Mouse (Mus musculus) thymus, postnatal 36 days (tissue): ENCODE results near the gene Hmgxb4.

ENCODE experiments used
- DNase-seq, 2 experiments: peaks; one replicate each; pipeline ENCODE4 v3.0.0; 2022; ENCODE audit warnings: mixed read lengths in 2 of 2

Hmgxb4 gene

GRCm38 (mm10) chr8:75018274-75018972 lies 25.3 kb downstream of the Hmgxb4 start:
- no peak for DNase-seq

- DNase-seq, result peak; percentile 18 to 23
Observed at GRCm38 (mm10) chr8:75023660-75024316, 30.6 kb downstream of the Hmgxb4 start.

DNA sequence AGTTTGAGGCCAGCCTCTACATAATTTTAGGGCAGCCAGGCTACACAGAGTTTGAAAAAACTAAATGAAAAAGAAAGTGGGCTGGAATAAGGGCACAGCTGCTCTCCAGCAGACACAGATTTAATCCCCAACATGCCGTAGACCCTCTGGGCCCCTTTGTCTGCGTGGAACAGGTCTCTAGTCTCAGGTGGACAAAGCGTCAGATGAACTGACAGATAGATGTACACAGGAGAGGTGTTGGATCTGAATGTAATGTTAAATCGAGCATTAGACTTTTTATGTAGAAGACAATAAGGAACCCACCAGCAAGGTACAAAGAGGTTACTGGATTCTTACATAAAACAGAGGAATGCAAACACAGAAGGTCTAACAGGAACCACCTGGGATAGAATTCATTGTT lies 32.7 kb downstream of the Hmgxb4 start:
- DNase-seq, result no peak

- DNase-seq, result no peak
Observed at GRCm38 (mm10) chr8:75030453-75031024, 37.4 kb downstream of the Hmgxb4 start.

DNA sequence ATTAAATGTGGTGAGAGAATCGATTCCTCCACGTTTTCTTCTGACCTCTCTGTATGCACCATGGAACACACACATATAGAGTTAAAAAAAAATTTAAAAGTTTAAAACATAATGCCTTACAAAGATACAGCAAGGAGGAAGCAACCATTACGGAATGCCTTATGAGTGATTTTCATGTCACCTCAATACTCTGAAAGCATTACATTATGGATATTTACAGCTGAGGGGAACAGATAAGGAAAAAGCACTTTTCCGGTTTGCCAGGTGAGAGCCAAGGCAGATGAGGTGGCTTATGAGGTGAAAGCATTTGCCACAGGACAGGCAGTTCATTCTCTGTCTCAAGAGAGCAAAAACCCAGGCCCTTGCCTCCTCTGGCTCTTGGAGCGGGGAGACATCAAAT lies 39.8 kb downstream of the Hmgxb4 start:
- no peak for DNase-seq

GRCm38 (mm10) chr8:75033511-75034243 lies 40.5 kb downstream of the Hmgxb4 start, which contains the start of gene Tom1:
Gene Tom1, plus strand, starts transcription at chr8:75033705.
- DNase-seq, result peak; percentile 95 to 98

DNA sequence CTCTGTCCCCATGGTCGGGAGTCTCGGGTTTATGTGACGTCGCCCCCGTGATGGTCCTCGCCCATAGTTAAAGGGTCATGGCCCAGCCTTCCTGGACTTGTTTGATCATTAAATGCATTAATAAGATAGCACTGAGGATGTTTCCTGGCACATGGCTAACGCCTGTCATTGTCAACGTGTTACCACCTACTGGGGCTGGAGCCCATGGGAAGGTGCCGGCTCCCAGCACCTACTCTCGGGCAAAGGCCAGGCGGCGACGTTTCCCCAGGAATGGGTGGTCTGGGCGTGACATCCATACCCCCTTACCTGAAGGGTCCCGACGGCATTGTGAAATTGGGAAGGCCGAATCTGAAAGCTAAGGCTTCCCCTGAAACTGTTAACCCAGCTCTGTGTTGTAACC lies 41.1 kb downstream of the Hmgxb4 start:
- no peak for DNase-seq

GRCm38 (mm10) chr8:75035640-75036039 lies 42.5 kb downstream of the Hmgxb4 start:
- DNase-seq, result no peak

- no peak for DNase-seq
Observed at GRCm38 (mm10) chr8:75038497-75038896, 45.3 kb downstream of the Hmgxb4 start.

DNA sequence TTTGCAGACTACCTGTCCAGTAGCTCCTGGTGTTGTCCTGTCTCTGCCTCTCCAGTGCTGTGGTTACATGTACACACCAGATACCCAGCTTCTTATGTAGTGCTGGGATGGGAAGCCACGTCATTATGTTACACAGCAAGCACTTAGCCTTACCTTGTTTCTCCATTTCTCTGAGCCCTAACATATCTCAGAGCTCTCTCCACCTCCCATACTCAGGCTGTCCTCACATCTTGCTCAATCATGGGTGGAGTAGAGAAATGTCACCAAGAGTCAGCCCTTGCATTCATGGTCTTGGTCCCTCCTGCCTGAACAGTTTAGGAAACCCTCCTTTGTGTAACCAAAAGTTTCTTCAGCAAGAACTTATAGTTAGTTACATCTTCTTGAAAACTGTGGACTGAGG lies 46.6 kb downstream of the Hmgxb4 start:
- no peak for DNase-seq

GRCm38 (mm10) chr8:75042171-75042570 lies 49.0 kb downstream of the Hmgxb4 start:
- DNase-seq, result no peak

DNA sequence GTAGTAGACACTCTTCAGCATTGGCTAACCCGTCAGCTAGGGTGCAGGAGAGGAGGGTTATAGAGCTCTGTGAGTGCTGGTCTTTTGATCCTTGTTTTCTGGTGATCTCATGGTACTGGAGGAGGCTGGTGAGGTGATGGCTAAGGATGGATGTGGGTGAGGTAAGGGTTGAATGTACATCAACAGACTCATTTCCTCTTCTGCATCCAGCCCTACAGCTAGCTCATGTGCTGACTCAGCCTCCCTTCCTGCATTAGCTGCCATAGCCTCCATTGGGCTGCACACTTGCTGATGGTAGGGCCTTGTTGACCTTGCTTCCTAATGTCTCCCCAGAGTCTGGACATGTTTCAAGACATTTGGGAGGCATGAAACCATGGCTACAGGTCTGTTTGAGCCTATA lies 49.8 kb downstream of the Hmgxb4 start:
- DNase-seq, result no peak

- DNase-seq, result no peak
Observed at GRCm38 (mm10) chr8:75046303-75046702, 53.1 kb downstream of the Hmgxb4 start.

- DNase-seq, result no peak
Observed at GRCm38 (mm10) chr8:75047784-75048183, 54.6 kb downstream of the Hmgxb4 start.

DNA sequence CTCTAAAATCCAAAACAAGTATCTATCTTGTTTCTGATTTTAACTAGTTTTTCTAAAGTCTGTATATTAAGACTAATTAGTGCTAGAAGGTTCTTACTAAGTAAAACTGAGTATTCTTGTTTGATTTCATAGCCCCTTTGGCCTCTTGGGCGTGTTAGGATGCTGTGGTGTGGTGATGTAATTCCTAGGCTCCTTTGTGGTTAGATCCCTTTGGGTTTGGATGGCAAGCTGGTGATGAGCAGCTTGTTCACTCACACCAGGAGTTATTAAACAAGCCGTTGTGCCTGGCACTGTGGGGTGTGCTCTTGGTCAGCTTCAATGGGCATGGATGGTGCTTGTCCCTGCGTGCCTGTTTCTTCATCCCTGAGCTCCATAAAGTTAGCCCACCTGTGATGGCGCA lies 60.2 kb downstream of the Hmgxb4 start:
- DNase-seq, result no peak

GRCm38 (mm10) chr8:75055673-75056072 lies 62.5 kb downstream of the Hmgxb4 start:
- no peak for DNase-seq

- no peak for DNase-seq
Observed at GRCm38 (mm10) chr8:75060022-75060421, 66.9 kb downstream of the Hmgxb4 start.

- DNase-seq, result no peak
Observed at GRCm38 (mm10) chr8:75060815-75061214, 67.7 kb downstream of the Hmgxb4 start.

DNA sequence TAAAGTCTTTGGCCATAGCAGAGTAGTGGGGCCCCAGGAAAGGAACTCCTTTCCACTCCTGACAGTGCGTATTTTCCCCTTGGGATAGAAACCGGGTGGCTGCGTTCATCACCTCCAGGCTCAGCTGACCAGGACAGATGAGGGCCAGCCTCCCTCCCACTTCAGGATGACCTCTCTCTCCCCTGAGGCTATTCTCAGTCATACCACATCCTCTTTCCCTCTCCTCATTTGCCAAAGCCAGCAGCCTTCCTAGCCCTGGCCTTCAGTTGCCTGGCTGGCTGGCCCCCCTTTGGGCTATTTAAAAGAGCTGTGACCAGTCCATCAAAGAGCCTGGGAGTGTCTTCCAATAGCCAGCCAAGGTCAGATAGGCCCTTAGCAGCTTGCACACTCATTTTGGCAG lies 70.1 kb downstream of the Hmgxb4 start:
- no peak for DNase-seq

DNA sequence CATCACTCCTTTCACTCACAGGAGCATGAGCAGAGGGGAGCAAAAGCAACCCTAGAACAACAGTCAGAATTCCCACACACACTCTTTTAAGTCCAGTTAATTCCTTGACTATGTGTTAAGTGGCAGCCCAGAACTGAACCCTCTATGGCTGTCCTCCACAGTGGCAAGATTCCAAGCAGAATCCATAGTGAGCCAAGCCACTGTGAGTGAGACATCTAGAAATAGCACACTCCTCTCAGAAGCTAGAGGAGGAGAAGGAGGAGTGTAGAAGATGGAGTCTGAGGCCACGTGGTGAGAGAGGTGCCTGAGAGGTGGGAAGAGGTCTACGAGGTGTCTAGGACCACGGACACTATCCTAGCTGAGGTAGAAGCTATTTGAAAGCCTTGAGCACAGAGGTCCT lies 71.6 kb downstream of the Hmgxb4 start:
- DNase-seq, result no peak

DNA sequence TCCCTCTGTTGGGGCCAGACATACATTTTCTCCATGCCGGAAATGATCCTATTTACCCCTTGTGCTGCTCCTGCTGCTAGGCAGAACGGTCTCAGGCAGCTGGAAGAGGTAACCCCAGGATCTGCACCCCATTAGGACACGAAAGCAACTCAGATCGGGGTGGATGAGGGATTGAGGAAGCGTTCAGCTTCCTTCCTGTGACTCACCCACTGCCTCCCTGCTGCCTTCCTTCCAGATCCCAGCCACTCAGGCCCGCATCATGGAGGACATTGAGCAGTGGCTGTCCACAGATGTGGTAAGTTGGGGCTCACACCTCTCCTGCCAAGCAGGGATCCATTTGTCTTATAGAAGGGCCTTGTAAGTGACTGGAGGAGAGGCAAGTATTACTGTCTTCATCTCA lies 74.1 kb downstream of the Hmgxb4 start:
- no peak for DNase-seq

GRCm38 (mm10) chr8:75070297-75070696 lies 77.1 kb downstream of the Hmgxb4 start:
- DNase-seq, result no peak

GRCm38 (mm10) chr8:75071627-75072346 lies 78.6 kb downstream of the Hmgxb4 start:
- DNase-seq, result peak; percentile 61 to 68
